Comparison of ENCODE assay signal across 7 mouse cellular contexts in genomic region chr1:186116701-186117488, GRCm38 (mm10). TPM values are rescaled to one million over a fixed set of nuclear protein-coding genes. Genes with fewer than 3 reads are reported as not detected.
DNase-seq lines count a peak whose midpoint lies in the region; ATAC-seq and TF ChIP-seq lines count a peak whose summit lies in the region.

TSS of gene Lyplal1 (minus strand) at chr1:186117310.

- H3K27me3 ChIP-seq in embryonic facial prominence, embryonic 14.5 days (replicated peaks; ENCODE audit: control insufficient read depth, insufficient read depth, low read length), result no peaks in the 10 kb centered on the region
- H3K27me3 ChIP-seq in kidney, embryonic 14.5 days (ENCODE audit: control insufficient read depth, insufficient read depth, low read length), result no peaks in the 10 kb centered on the region
- H3K27me3 ChIP-seq in limb, embryonic 14.5 days (ENCODE audit: control insufficient read depth, insufficient read depth, low read length), result no peaks in the 10 kb centered on the region
- H3K27me3 ChIP-seq in midbrain, embryonic 16.5 days (ENCODE audit: control insufficient read depth, insufficient read depth, low read depth, low read length), result no peaks in the 10 kb centered on the region

- no peaks in the 10 kb centered on the region for H3K9me3 ChIP-seq in embryonic facial prominence, embryonic 14.5 days (ENCODE audit: control insufficient read depth, low read length)
- H3K9me3 ChIP-seq in kidney, embryonic 14.5 days (ENCODE audit: control insufficient read depth, low read length), result no peaks in the 10 kb centered on the region
- no peaks in the 10 kb centered on the region for H3K9me3 ChIP-seq in limb, embryonic 14.5 days (ENCODE audit: control insufficient read depth, low read length)
- H3K9me3 ChIP-seq in midbrain, embryonic 16.5 days (replicated peaks; ENCODE audit: control insufficient read depth, low read length, poor library complexity, severe bottlenecking), result no peaks in the 10 kb centered on the region; the same call in 1 of the 2 replicates

- H3K9ac ChIP-seq in embryonic facial prominence, embryonic 14.5 days (ENCODE audit: low read depth, low read length), result peak within 1 kb of the TSS; percentile 79
- peak within 1 kb of the TSS; percentile 73 for H3K9ac ChIP-seq in kidney, embryonic 14.5 days (ENCODE audit: low read depth, low read length)
- peak within 1 kb of the TSS; percentile 77 for H3K9ac ChIP-seq in limb, embryonic 14.5 days (ENCODE audit: low read depth, low read length, severe bottlenecking)
- H3K9ac ChIP-seq in midbrain, embryonic 16.5 days (ENCODE audit: low read depth, low read length), result peak within 1 kb of the TSS; percentile 91

- peak; percentile 96 for DNase-seq in brain, adult 2 months (ENCODE audit: low read depth, low spot score)
- DNase-seq in embryonic facial prominence, embryonic 14.5 days (ENCODE audit: low spot score), result peak; percentile 96
- peak; percentile 92 to 94 for DNase-seq in heart, adult 9 months (ENCODE audit: low spot score in 2 of 2)
- peak; percentile 96 for DNase-seq in limb, embryonic 14.5 days (ENCODE audit: low spot score)
- DNase-seq in spleen, postnatal 10 days (ENCODE audit: low spot score in 2 of 2), result peak; percentile 51 to 85

- peak within 1 kb of the TSS; percentile 76; the same call in 1 of the 2 replicates for H3K27ac ChIP-seq in embryonic facial prominence, embryonic 14.5 days (replicated peaks; ENCODE audit: low read depth, low read length)
- peak within 1 kb of the TSS; percentile 3; the same call in 1 of the 2 replicates for H3K27ac ChIP-seq in kidney, embryonic 14.5 days (ENCODE audit: low read depth, low read length)
- peak within 1 kb of the TSS; percentile 73 for H3K27ac ChIP-seq in limb, embryonic 14.5 days (replicated peaks; ENCODE audit: low read depth, low read length)
- H3K27ac ChIP-seq in midbrain, embryonic 16.5 days (ENCODE audit: low read length), result peak within 1 kb of the TSS; percentile 94

- no peaks in the 10 kb centered on the region for H3K36me3 ChIP-seq in embryonic facial prominence, embryonic 14.5 days (ENCODE audit: control insufficient read depth, insufficient read depth, low read length)
- no peaks in the 10 kb centered on the region for H3K36me3 ChIP-seq in kidney, embryonic 14.5 days (ENCODE audit: control insufficient read depth, insufficient read depth, low read length)
- no peaks in the 10 kb centered on the region for H3K36me3 ChIP-seq in limb, embryonic 14.5 days (ENCODE audit: control insufficient read depth, insufficient read depth, low read length)
- H3K36me3 ChIP-seq in midbrain, embryonic 16.5 days (ENCODE audit: control insufficient read depth, insufficient read depth, low read length), result no peaks in the 10 kb centered on the region

- H3K4me2 ChIP-seq in embryonic facial prominence, embryonic 14.5 days (ENCODE audit: low read depth, low read length), result peak within 1 kb of the TSS; percentile 85
- H3K4me2 ChIP-seq in kidney, embryonic 14.5 days (replicated peaks; ENCODE audit: low read depth, low read length), result peak within 1 kb of the TSS; percentile 84
- peak within 1 kb of the TSS; percentile 88 for H3K4me2 ChIP-seq in limb, embryonic 14.5 days (replicated peaks; ENCODE audit: low read depth, low read length, severe bottlenecking)
- peak within 1 kb of the TSS; percentile 85 for H3K4me2 ChIP-seq in midbrain, embryonic 16.5 days (ENCODE audit: low read length)

- H3K4me3 ChIP-seq in embryonic facial prominence, embryonic 14.5 days (ENCODE audit: low read depth, low read length), result peak within 1 kb of the TSS; percentile 74
- H3K4me3 ChIP-seq in kidney, embryonic 14.5 days (ENCODE audit: low read length), result peak within 1 kb of the TSS; percentile 62
- peak within 1 kb of the TSS; percentile 74 for H3K4me3 ChIP-seq in limb, embryonic 14.5 days (replicated peaks; ENCODE audit: low read length)
- peak within 1 kb of the TSS; percentile 74 for H3K4me3 ChIP-seq in midbrain, embryonic 16.5 days (ENCODE audit: low read depth, low read length)

- peak; percentile 89 for TF ChIP-seq POLR2A in limb, embryonic 14.5 days (IDR thresholded peaks at IDR 0.05; ENCODE audit: borderline replicate concordance, extremely low read depth, insufficient read depth, insufficient read length)

- 3% methylated on average over 35 of the region's 44 CpGs for WGBS in embryonic facial prominence, embryonic 14.5 days
- 4% methylated on average over 44 of the region's 44 CpGs for WGBS in kidney, embryonic 14.5 days
- 3% methylated on average over 44 of the region's 44 CpGs for WGBS in limb, embryonic 14.5 days
- WGBS in midbrain, embryonic 16.5 days, result 3% methylated on average over 44 of the region's 44 CpGs

- H3K4me1 ChIP-seq in embryonic facial prominence, embryonic 14.5 days (ENCODE audit: control insufficient read depth, insufficient read depth, low read length), result peaks cover 9% of the 10 kb centered on the region
- H3K4me1 ChIP-seq in kidney, embryonic 14.5 days (ENCODE audit: control insufficient read depth, insufficient read depth, low read length), result peaks cover 4% of the 10 kb centered on the region; the same call in 1 of the 2 replicates
- peaks cover 8% of the 10 kb centered on the region for H3K4me1 ChIP-seq in limb, embryonic 14.5 days (ENCODE audit: control insufficient read depth, insufficient read depth, low read length)
- peaks cover 10% of the 10 kb centered on the region for H3K4me1 ChIP-seq in midbrain, embryonic 16.5 days (ENCODE audit: control insufficient read depth, insufficient read depth, low read length)

- ATAC-seq in embryonic facial prominence, embryonic 14.5 days (ENCODE audit: low read depth), result peak; percentile 95
- peak; percentile 96 for ATAC-seq in kidney, embryonic 14.5 days (ENCODE audit: low FRiP score, low TSS enrichment)
- peak; percentile 91 for ATAC-seq in limb, embryonic 14.5 days (ENCODE audit: low FRiP score, low read depth)
- ATAC-seq in midbrain, embryonic 16.5 days, result peak; percentile 95

RNA-seq across cellular contexts. Expression of gene Lyplal1, which starts in this region (rescaled TPM):
- polyA plus RNA-seq in embryonic facial prominence, embryonic 14.5 days (2014; fragmentation: Nextera tagmentation; extraction: Ambion mirVana), result 17.6 and 19.2 TPM in 2 replicates
- polyA plus RNA-seq in kidney, embryonic 14.5 days (2014; fragmentation: Nextera tagmentation; extraction: Ambion mirVana), result 23.2 and 27.0 TPM in 2 replicates
- polyA plus RNA-seq in limb, embryonic 14.5 days (2012; rRNA removed), result 13.3 and 14.0 TPM in 2 replicates
- polyA plus RNA-seq in limb, embryonic 14.5 days (2014; fragmentation: Nextera tagmentation; extraction: Ambion mirVana), result 15.5 and 18.0 TPM in 2 replicates
- polyA plus RNA-seq in midbrain, embryonic 16.5 days (2015; fragmentation: Nextera tagmentation; extraction: Ambion mirVana), result 16.3 and 16.6 TPM in 2 replicates

Comparison
In these comparisons a context has a peak if more than half of its experiments do, and no peak if none do; other contexts are left out.
1. Peak in every context shown above with its lines: DNase-seq, ATAC-seq, H3K4me3 ChIP-seq and H3K27ac ChIP-seq.
2. H3K27ac ChIP-seq: peak in every context shown above with its lines; median percentile 94 in midbrain, embryonic 16.5 days; 76 in embryonic facial prominence, embryonic 14.5 days; 73 in limb, embryonic 14.5 days; 3 in kidney, embryonic 14.5 days.